Mouse (Mus musculus) CH12.LX (cell line): ENCODE data around the gene Olfr288. TPM values are rescaled to one million over a fixed set of nuclear protein-coding genes. Genes with fewer than 3 reads are reported as not detected.

Source experiments
- DNase-seq: peaks from one replicate; pipeline ENCODE4 v3.0.0-alpha.2; 2013; ENCODE audit errors: extremely low read depth
- H3K27ac ChIP-seq: 2 replicates; pipeline ENCODE4 v1.5.1; 2012; ENCODE audit warnings: low read depth, mild to moderate bottlenecking, control low read depth, moderate library complexity; ENCODE audit not compliant: insufficient read depth
- H3K27me3 ChIP-seq: replicated peaks from 2 replicates; pipeline ENCODE3; 2012; ENCODE audit warnings: inconsistent platforms
- H3K36me3 ChIP-seq, 2 experiments: replicated peaks in 1 of 2; 2 replicates each; pipeline versions ENCODE3 to v1.6.1; 2012; ENCODE audit warnings: inconsistent platforms in 1 of 2, low read length in 1 of 2, mild to moderate bottlenecking in 1 of 2, mixed read lengths in 1 of 2, moderate library complexity in 1 of 2; ENCODE audit not compliant: control insufficient read depth in 1 of 2, insufficient read depth in 1 of 2
- H3K4me1 ChIP-seq, 2 experiments: 2 replicates each; pipeline ENCODE4 v1.6.1; 2012; ENCODE audit warnings: inconsistent platforms in 1 of 2, moderate library complexity in 1 of 2; ENCODE audit not compliant: insufficient read depth in 2 of 2, control insufficient read depth in 1 of 2
- H3K4me2 ChIP-seq: 2 replicates; pipeline ENCODE4 v1.6.1; 2012; ENCODE audit warnings: low read depth, mild to moderate bottlenecking, control low read depth; ENCODE audit not compliant: poor library complexity, insufficient read depth, severe bottlenecking
- H3K4me3 ChIP-seq, 3 experiments: fragments of 150-350 bp in 1 of 3; sonication (generic) in 1 of 3; replicated peaks in 1 of 3; 2 replicates each; pipeline versions ENCODE3 to v1.5.1; 2011 to 2012; ENCODE audit warnings: low read depth in 2 of 3, low read length in 2 of 3, mild to moderate bottlenecking in 2 of 3, moderate library complexity in 2 of 3, control low read depth in 1 of 3, improper control_type of control experiment in 1 of 3, inconsistent platforms in 1 of 3, mixed read lengths in 1 of 3; ENCODE audit not compliant: poor library complexity in 1 of 3
- H3K79me2 ChIP-seq: replicated peaks from 2 replicates; pipeline ENCODE4 v1.6.1; 2012; ENCODE audit warnings: mild to moderate bottlenecking, moderate library complexity; ENCODE audit not compliant: control insufficient read depth, poor library complexity, insufficient read depth, severe bottlenecking; ENCODE audit errors: extremely low read depth
- H3K9ac ChIP-seq: 2 replicates; pipeline ENCODE4 v1.6.1; 2012; ENCODE audit warnings: low read depth, mild to moderate bottlenecking, control low read depth, moderate library complexity; ENCODE audit not compliant: insufficient read depth
- H3K9me3 ChIP-seq: replicated peaks from 2 replicates; pipeline ENCODE3; 2012; ENCODE audit warnings: low read length, inconsistent platforms, mixed read lengths
- CHD2 ChIP-seq: IDR thresholded peaks from 2 replicates; pipeline ENCODE4 v1.6.1; 2011; ENCODE audit warnings: low read length, improper control_type of control experiment
- CTCF ChIP-seq, 2 experiments: IDR thresholded peaks in 1 of 2; conservative IDR thresholded peaks in 1 of 2; 2 replicates each; pipeline ENCODE4 v1.5.1; 2011 to 2012; ENCODE audit warnings: low read depth in 2 of 2, low read length in 2 of 2, improper control_type of control experiment in 1 of 2, inconsistent platforms in 1 of 2, mild to moderate bottlenecking in 1 of 2, moderate library complexity in 1 of 2
- E2F4 ChIP-seq: IDR thresholded peaks from 2 replicates; pipeline ENCODE4 v1.6.1; 2011; ENCODE audit warnings: low read depth, low read length, improper control_type of control experiment; ENCODE audit not compliant: insufficient replicate concordance
- EP300 ChIP-seq: IDR thresholded peaks from 2 replicates; pipeline ENCODE4 v1.6.1; 2011; ENCODE audit warnings: low read length, improper control_type of control experiment
- GABPA ChIP-seq: IDR thresholded peaks from 2 replicates; pipeline ENCODE4 v1.6.1; 2012; ENCODE audit warnings: low read depth, low read length, improper control_type of control experiment, inconsistent platforms; ENCODE audit not compliant: insufficient replicate concordance
- HCFC1 ChIP-seq: IDR thresholded peaks from 2 replicates; pipeline ENCODE4 v1.6.1; 2012; ENCODE audit warnings: low read depth, mild to moderate bottlenecking, inconsistent platforms, low read length, improper control_type of control experiment
- JUN ChIP-seq: IDR thresholded peaks from 2 replicates; pipeline ENCODE4 v1.6.1; 2011; ENCODE audit warnings: low read depth, mild to moderate bottlenecking, low read length, improper control_type of control experiment, moderate library complexity; ENCODE audit not compliant: insufficient read depth
- JUND ChIP-seq: conservative IDR thresholded peaks from 2 replicates; pipeline ENCODE4 v1.6.1; 2011; ENCODE audit warnings: low read depth, low read length, improper control_type of control experiment
- KAT2A ChIP-seq: IDR thresholded peaks from 2 replicates; pipeline ENCODE4 v1.6.1; 2012; ENCODE audit warnings: low read length, improper control_type of control experiment, inconsistent platforms; ENCODE audit not compliant: insufficient replicate concordance
- MAFK ChIP-seq: IDR thresholded peaks from 2 replicates; pipeline ENCODE4 v1.6.1; 2011; ENCODE audit warnings: low read length, improper control_type of control experiment; ENCODE audit not compliant: insufficient replicate concordance
- MAX ChIP-seq: IDR thresholded peaks from 2 replicates; pipeline ENCODE4 v1.6.1; 2011; ENCODE audit warnings: low read length, improper control_type of control experiment
- MEF2A ChIP-seq: IDR thresholded peaks from 2 replicates; pipeline ENCODE4 v1.6.1; 2014; ENCODE audit warnings: low read depth, mild to moderate bottlenecking, inconsistent platforms, low read length, improper control_type of control experiment, borderline replicate concordance
- MYC ChIP-seq: IDR thresholded peaks from 2 replicates; pipeline ENCODE4 v1.6.1; 2011; ENCODE audit warnings: low read depth, mild to moderate bottlenecking, improper control_type of control experiment, low read length
- NRF1 ChIP-seq: IDR thresholded peaks from 2 replicates; pipeline ENCODE4 v1.6.1; 2014; ENCODE audit warnings: low read depth, mild to moderate bottlenecking, inconsistent platforms, low read length, improper control_type of control experiment, moderate library complexity
- PAX5 ChIP-seq: IDR thresholded peaks from 2 replicates; pipeline ENCODE4 v1.6.1; 2012; ENCODE audit warnings: low read length, inconsistent platforms, mixed read lengths
- POLR2A ChIP-seq: IDR thresholded peaks from 2 replicates; pipeline ENCODE4 v1.6.1; 2011; ENCODE audit warnings: low read depth, mild to moderate bottlenecking, improper control_type of control experiment, low read length
- RAD21 ChIP-seq: IDR thresholded peaks from 2 replicates; pipeline ENCODE4 v1.6.1; 2011; ENCODE audit warnings: low read depth, mild to moderate bottlenecking, low read length, improper control_type of control experiment, moderate library complexity
- SMC3 ChIP-seq: IDR thresholded peaks from 2 replicates; pipeline ENCODE4 v1.6.1; 2011; ENCODE audit warnings: low read depth, low read length, improper control_type of control experiment
- TCF12 ChIP-seq: IDR thresholded peaks from 2 replicates; pipeline ENCODE4 v1.6.1; 2014; ENCODE audit warnings: low read depth, mild to moderate bottlenecking, inconsistent platforms, low read length, improper control_type of control experiment
- UBTF ChIP-seq: IDR thresholded peaks from 2 replicates; pipeline ENCODE4 v1.6.1; 2012; ENCODE audit warnings: low read depth, mild to moderate bottlenecking, inconsistent platforms, low read length, improper control_type of control experiment, moderate library complexity
- USF1 ChIP-seq: IDR thresholded peaks from 2 replicates; pipeline ENCODE4 v1.6.1; 2014; ENCODE audit warnings: low read depth, mild to moderate bottlenecking, inconsistent platforms, low read length, improper control_type of control experiment
- ZC3H11A ChIP-seq: IDR thresholded peaks from 2 replicates; pipeline ENCODE4 v1.6.1; 2012; ENCODE audit warnings: low read depth, mild to moderate bottlenecking, inconsistent platforms, low read length, improper control_type of control experiment
- ZKSCAN1 ChIP-seq: IDR thresholded peaks from 2 replicates; pipeline ENCODE4 v1.6.1; 2012; ENCODE audit warnings: low read depth, inconsistent platforms, low read length, improper control_type of control experiment, borderline replicate concordance
- ZMIZ1 ChIP-seq: IDR thresholded peaks from 2 replicates; pipeline ENCODE4 v1.6.1; 2012; ENCODE audit warnings: low read depth, mild to moderate bottlenecking, inconsistent platforms, low read length, improper control_type of control experiment
- dilution Hi-C: fragments of 300-500 bp; cut with MboI; formaldehyde crosslinking; loops from 2 replicates; pipeline ENCODE4 v1.14.3; 2020; ENCODE audit warnings: low sequenced_read_pairs; ENCODE audit not compliant: extremely low pct_unique_long_range_greater_than_20kb, extremely low pct_ligation_motif_present
- in situ Hi-C: fragments of 300-500 bp; cut with MboI; formaldehyde crosslinking; loops from 3 replicates; pipeline ENCODE4 v1.14.3; 2019; ENCODE audit warnings: low sequenced_read_pairs, low pct_ligation_motif_present, low pct_unique_long_range_greater_than_20kb, mixed read lengths
- polyA plus RNA-seq: library from polyadenylated mRNA; unstranded; fragments of >175 nt; gene quantifications from 2 replicates; pipeline ENCODE4 v1.2.1, GENCODE M21; 2012; ENCODE audit warnings: low read depth; ENCODE audit not compliant: insufficient read length
- total RNA-seq, 2 experiments: library from RNA; depleted of rRNA; stranded (reverse); fragments of 300-350 nt in 1 of 2; fragments of >200 nt in 1 of 2; gene quantifications; 2 replicates each; pipeline ENCODE4 v1.2.3; 2012 to 2014

The Olfr288 gene
- total and polyA plus RNA-seq, 3 experiments: not detected

- H3K27me3 ChIP-seq: peaks cover 4% of the 10 kb centered on the region
- no peak overlapping the region for H3K9ac ChIP-seq
- no peak overlapping the region for H3K4me2 ChIP-seq
- peaks cover 8 to 29% of the 10 kb centered on the region in 2 experiments; a peak in 3 of 4 replicates for H3K4me1 ChIP-seq
- H3K36me3 ChIP-seq: no peaks in the 10 kb centered on the region
- DNase-seq: no peak
- H3K4me3 ChIP-seq: no peak overlapping the region
- no peak overlapping the region for H3K27ac ChIP-seq
- TF ChIP-seq CTCF (conservative IDR thresholded peaks at IDR 0.05 in 1 of 2, IDR thresholded peaks at IDR 0.05 in 1 of 2; ENCODE audit: low read depth in 2 of 2, low read length in 2 of 2) (no peak), ZMIZ1 (no peak), EP300 (no peak), JUN (no peak), UBTF (no peak), MEF2A (no peak), GABPA (no peak), RAD21 (no peak), POLR2A (no peak), MAFK (no peak), TCF12 (no peak), CHD2 (no peak), ZKSCAN1 (no peak), PAX5 (no peak), SMC3 (no peak), KAT2A (no peak), ZC3H11A (no peak), JUND (no peak), NRF1 (no peak), HCFC1 (no peak)
- dilution Hi-C loops (no loop called here), in situ Hi-C loops (loop anchor here (5.0 to 25.0 kb wide), 3 partner anchors 61 to 291 kb away; partner anchors contain the start of genes Pfkm, Senp1 and Tmem106c)
- H3K9me3 ChIP-seq: peaks cover 3% of the 10 kb centered on the region
- H3K79me2 ChIP-seq: no peaks in the 10 kb centered on the region
Measured at GRCm38 (mm10) chr15:98152916-98153315, 42.4 kb downstream of the Olfr288 start.

- no peak overlapping the region for H3K27ac ChIP-seq
- peaks cover 12% of the 10 kb centered on the region for H3K79me2 ChIP-seq
- in situ Hi-C loops: no loop called here
- H3K36me3 ChIP-seq: no peaks in the 10 kb centered on the region
- H3K4me3 ChIP-seq: no peak overlapping the region
- TF ChIP-seq KAT2A (no peak), USF1 (no peak), SMC3 (no peak), NRF1 (no peak), TCF12 (no peak), E2F4 (no peak), MYC (no peak), CTCF (conservative IDR thresholded peaks at IDR 0.05 in 1 of 2, IDR thresholded peaks at IDR 0.05 in 1 of 2; ENCODE audit: low read depth in 2 of 2, low read length in 2 of 2) (no peak), ZKSCAN1 (no peak), MAX (no peak), HCFC1 (no peak), EP300 (no peak), UBTF (no peak)
- H3K4me1 ChIP-seq: peaks cover 0 to 21% of the 10 kb centered on the region in 2 experiments; a peak in 2 of 4 replicates
- H3K27me3 ChIP-seq: peaks cover 4% of the 10 kb centered on the region
- no peak overlapping the region for H3K9ac ChIP-seq
- no peak overlapping the region for H3K4me2 ChIP-seq
- DNase-seq: no peak
- H3K9me3 ChIP-seq: peaks cover 7% of the 10 kb centered on the region
- dilution Hi-C loops: no loop called here
Measured at GRCm38 (mm10) chr15:98149166-98149602, 46.2 kb downstream of the Olfr288 start.
